Mouse (Mus musculus): Measurements from ENCODE around the gene Zkscan16.

DNA sequence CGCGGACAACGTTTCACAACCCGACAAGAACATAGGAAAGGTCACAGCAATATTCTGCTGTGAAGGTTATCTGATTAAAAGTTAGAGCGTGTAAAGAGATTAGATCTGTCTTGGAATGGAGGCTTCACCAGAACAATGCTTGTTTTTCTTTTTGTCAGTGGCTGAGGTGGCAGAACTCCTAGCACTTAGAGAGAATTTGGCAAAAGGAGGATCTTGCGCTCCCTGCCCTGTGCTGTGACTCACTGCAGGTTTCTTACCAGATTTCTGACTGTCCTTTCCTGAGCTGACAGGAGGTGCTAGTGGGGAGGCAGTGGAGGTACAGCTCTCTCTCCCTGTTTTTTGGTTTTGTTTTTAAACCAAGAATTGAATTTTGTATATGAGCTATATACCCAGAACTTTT lies 63.6 kb downstream of the Zkscan16 start:
- no peak for TF ChIP-seq CTCF (IDR thresholded peaks at IDR 0.05; ENCODE audit: low read depth)
- no peak for TF ChIP-seq EP300 (optimal IDR thresholded peaks at IDR 0.05)
